23 mouse cellular contexts compared by ENCODE assay signal in the genomic region with DNA sequence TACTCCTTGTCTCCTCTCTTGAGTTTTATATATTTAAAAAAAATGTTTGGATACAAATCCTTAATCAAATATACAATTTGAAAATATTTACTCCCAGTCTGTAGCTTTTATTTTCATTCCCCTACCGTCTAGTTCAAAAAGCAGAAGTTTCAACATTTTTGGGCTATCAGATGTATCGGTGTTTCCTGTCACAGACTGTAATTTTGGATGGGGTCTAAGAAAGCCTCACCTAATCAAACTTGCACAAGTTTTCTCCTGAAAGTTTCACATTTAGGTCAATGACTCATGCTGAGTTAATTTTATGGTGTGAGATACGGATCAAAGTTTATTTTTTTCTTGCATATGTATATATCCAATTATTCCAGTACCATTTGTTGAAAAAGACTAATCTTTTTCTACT.
DNase-seq lines count a peak whose midpoint lies in the region; ATAC-seq lines count a peak whose summit lies in the region.
"Had no signal": no experiment of that assay in that cellular context is flagged by ENCODE, and none has a peak within 500 bp of the region (broad histone marks: within the 10 kb centered on the region; RNA-seq: fewer than 3 reads in every experiment).

No protein-coding gene starts in this region.

- peak; percentile 58 for DNase-seq in MEL-GATA-1-ER (ENCODE audit: extremely low read depth, low read depth)
- DNase-seq in layer of hippocampus, adult 9-10 months (ENCODE audit: low spot score): no peak
- DNase-seq in embryo, embryonic 10.5 days (ENCODE audit: low spot score): no peak
- DNase-seq: adrenal gland, adult 8-10 months; adrenal gland, postnatal 25 days; cerebellum, adult 11-12 months; cerebellum, adult 8-10 months; cerebellum, postnatal 10 days; cerebellum, postnatal 36 days; gastrocnemius, postnatal 10 days; gastrocnemius, postnatal 36 days; heart, adult 11 months; heart, postnatal 10 days; heart, postnatal 36 days had no signal

- ATAC-seq in hematopoietic stem cell, adult 5-6 weeks (replicated peaks in 1 of 2; ENCODE audit: insufficient read depth in 1 of 2, low FRiP score in 2 of 2, low TSS enrichment in 1 of 2, low read depth in 1 of 2, poor library complexity in 2 of 2, severe bottlenecking in 2 of 2): peak; percentile 60 to 62; a peak in 3 of 4 replicates
- ATAC-seq in neutrophil, adult 5-6 weeks (ENCODE audit: extremely low read depth, insufficient number of reproducible peaks, low FRiP score, poor library complexity, severe bottlenecking): peak; percentile 41; the same call in 1 of the 2 replicates
- no peak for ATAC-seq in frontal cortex, adult (ENCODE audit: low TSS enrichment)
- ATAC-seq: activated CD4-positive, CD25-positive, alpha-beta regulatory T cell, adult 4 months; CD4-positive, CD25-positive, alpha-beta regulatory T cell, adult 4 months; forebrain, embryonic 15.5 days; hindbrain, postnatal 0 days; inflammation-experienced regulatory T-cells, adult 6 months; intestine, embryonic 16.5 days had no signal
